Mouse (Mus musculus): Measurements from ENCODE around the gene Vsx1.

Gene Vsx1

GRCm38 (mm10) chr2:150669454-150670045, 19.6 kb downstream of the Vsx1 start:
- in situ Hi-C loops (cut with MboI; ENCODE audit: low pct_unique_long_range_greater_than_20kb in 1 of 2, low sequenced_read_pairs in 2 of 2, unreplicated experiment in 1 of 2) = loop anchor here (5.0 kb wide), 1 partner anchor 57 kb away; no protein-coding TSS in a partner anchor

DNA sequence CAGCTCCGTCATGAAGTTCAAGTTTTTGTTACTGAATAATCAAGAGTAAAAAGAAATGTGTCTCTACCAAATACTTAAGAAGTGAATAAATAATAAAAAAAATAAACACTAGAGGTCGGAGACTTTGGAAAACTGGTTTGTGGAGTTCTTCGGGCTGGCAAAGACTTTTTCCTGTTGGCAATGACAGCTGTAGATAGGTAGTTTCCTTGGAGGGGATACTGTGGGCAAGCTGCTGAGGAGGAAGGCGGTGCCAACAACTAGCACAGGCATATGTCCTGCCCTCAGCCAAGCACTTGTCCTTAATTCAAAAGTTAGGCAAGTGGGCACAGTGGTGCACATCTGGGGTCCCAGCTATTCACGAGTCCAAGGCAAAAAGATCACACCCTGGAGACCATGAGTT, 20.2 kb downstream of the Vsx1 start:
- in situ Hi-C loops (cut with MboI; ENCODE audit: low pct_unique_long_range_greater_than_20kb in 1 of 2, low sequenced_read_pairs in 2 of 2, unreplicated experiment in 1 of 2) = no loop called here

GRCm38 (mm10) chr2:150667820-150668766, 21.1 kb downstream of the Vsx1 start, which contains the start of gene Acss1:
Acss1 (minus strand) TSS chr2:150668500.
- in situ Hi-C loops (cut with MboI; ENCODE audit: low pct_unique_long_range_greater_than_20kb in 1 of 2, low sequenced_read_pairs in 2 of 2, unreplicated experiment in 1 of 2) = no loop called here

GRCm38 (mm10) chr2:150667065-150667819, 21.9 kb downstream of the Vsx1 start:
- in situ Hi-C loops (cut with MboI; ENCODE audit: low pct_unique_long_range_greater_than_20kb in 1 of 2, low sequenced_read_pairs in 2 of 2, unreplicated experiment in 1 of 2) = no loop called here

- in situ Hi-C loops (cut with MboI; ENCODE audit: low pct_unique_long_range_greater_than_20kb in 1 of 2, low sequenced_read_pairs in 2 of 2, unreplicated experiment in 1 of 2) = no loop called here
Observed at GRCm38 (mm10) chr2:150666723-150667064, 22.5 kb downstream of the Vsx1 start.

GRCm38 (mm10) chr2:150665534-150666451, 23.4 kb downstream of the Vsx1 start:
- in situ Hi-C loops (cut with MboI; ENCODE audit: low pct_unique_long_range_greater_than_20kb in 1 of 2, low sequenced_read_pairs in 2 of 2, unreplicated experiment in 1 of 2) = no loop called here

GRCm38 (mm10) chr2:150665006-150665405, 24.2 kb downstream of the Vsx1 start:
- in situ Hi-C loops (cut with MboI; ENCODE audit: low pct_unique_long_range_greater_than_20kb in 1 of 2, low sequenced_read_pairs in 2 of 2, unreplicated experiment in 1 of 2) = no loop called here

- in situ Hi-C loops (cut with MboI; ENCODE audit: low pct_unique_long_range_greater_than_20kb in 1 of 2, low sequenced_read_pairs in 2 of 2, unreplicated experiment in 1 of 2) = no loop called here
Observed at GRCm38 (mm10) chr2:150664152-150664920, 24.8 kb downstream of the Vsx1 start.

GRCm38 (mm10) chr2:150663255-150663654, 25.9 kb downstream of the Vsx1 start:
- in situ Hi-C loops (cut with MboI; ENCODE audit: low pct_unique_long_range_greater_than_20kb in 1 of 2, low sequenced_read_pairs in 2 of 2, unreplicated experiment in 1 of 2) = no loop called here

DNA sequence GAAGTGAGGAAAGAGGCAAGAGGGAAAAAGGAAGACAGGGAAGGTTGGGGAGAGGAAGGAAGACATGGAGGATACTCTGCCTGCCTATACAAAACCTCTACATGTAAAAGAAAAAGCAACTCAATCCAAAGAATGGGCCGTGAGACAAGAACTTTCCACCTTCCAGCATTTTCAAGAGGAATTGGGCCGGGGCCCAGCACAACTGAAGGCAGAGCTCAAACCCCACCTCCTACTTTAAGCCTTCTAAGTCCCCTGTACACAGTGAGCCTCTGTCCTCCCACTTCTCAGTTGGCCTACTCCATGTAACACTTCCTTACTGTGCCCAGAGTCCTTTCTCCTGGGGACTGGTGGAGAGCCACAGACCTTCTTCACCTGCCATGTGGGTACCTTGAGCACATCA, 27.2 kb downstream of the Vsx1 start:
- in situ Hi-C loops (cut with MboI; ENCODE audit: low pct_unique_long_range_greater_than_20kb in 1 of 2, low sequenced_read_pairs in 2 of 2, unreplicated experiment in 1 of 2) = no loop called here

GRCm38 (mm10) chr2:150660668-150661451, 28.3 kb downstream of the Vsx1 start:
- in situ Hi-C loops (cut with MboI; ENCODE audit: low pct_unique_long_range_greater_than_20kb in 1 of 2, low sequenced_read_pairs in 2 of 2, unreplicated experiment in 1 of 2) = no loop called here

- in situ Hi-C loops (cut with MboI; ENCODE audit: low pct_unique_long_range_greater_than_20kb in 1 of 2, low sequenced_read_pairs in 2 of 2, unreplicated experiment in 1 of 2) = no loop called here
Observed at GRCm38 (mm10) chr2:150660049-150660448, 29.1 kb downstream of the Vsx1 start.

DNA sequence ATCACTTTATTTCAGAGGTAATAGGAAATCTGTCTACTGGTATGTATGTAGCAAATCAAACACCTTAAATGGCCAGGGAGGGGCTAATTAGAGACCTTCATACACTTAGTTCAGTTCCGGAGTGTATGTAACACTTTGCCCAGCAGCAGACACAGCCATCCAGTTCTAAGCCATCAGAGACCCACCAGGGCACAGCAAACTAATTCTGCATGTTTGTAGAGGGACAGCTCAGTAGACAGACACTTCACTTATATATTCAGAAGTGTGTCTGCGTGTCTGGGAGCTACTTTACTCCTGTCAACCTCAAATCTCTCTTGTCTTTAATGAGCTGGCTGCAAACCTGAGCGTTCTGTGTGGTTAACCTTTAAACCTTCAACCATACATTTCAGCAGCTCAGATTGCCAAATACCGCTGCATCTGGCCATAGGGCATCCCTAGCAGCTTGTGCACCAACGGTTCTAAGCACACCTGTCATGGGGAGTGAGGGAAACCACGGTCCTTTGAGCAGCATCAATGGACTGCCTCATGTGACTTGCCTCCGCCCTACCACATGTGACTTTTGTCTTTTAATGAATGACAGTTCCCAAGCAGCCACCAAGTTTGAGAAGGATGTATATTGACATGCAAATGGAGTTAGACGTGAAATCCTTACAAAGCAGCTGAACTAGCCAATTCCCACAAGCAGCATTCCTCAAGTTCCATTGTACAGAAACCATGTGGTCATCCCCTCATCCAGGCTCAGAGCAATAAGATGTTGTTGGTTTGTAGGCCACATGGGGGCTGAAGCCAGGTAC, 32.0 kb downstream of the Vsx1 start:
- in situ Hi-C loops (cut with MboI; ENCODE audit: low pct_unique_long_range_greater_than_20kb in 1 of 2, low sequenced_read_pairs in 2 of 2, unreplicated experiment in 1 of 2) = no loop called here

DNA sequence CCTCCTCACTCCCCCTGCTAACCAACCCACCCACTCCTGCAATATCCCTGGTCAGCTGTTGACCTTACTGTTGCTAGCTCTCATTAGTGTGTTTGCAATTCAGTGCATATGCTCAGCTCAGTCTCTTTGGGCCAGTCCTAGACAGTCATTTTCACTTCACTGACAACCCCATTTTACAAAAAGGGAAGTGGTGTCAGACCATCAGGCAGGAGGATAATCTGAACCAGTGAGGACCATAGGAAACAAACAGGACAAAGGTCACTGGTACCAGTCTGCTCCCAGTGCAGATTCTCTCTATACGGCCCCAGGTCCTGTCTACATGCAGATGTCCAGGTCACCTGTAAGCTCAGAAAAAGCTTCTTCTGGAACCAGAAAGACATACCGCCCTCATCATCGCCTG, 33.0 kb downstream of the Vsx1 start:
- in situ Hi-C loops (cut with MboI; ENCODE audit: low pct_unique_long_range_greater_than_20kb in 1 of 2, low sequenced_read_pairs in 2 of 2, unreplicated experiment in 1 of 2) = no loop called here

DNA sequence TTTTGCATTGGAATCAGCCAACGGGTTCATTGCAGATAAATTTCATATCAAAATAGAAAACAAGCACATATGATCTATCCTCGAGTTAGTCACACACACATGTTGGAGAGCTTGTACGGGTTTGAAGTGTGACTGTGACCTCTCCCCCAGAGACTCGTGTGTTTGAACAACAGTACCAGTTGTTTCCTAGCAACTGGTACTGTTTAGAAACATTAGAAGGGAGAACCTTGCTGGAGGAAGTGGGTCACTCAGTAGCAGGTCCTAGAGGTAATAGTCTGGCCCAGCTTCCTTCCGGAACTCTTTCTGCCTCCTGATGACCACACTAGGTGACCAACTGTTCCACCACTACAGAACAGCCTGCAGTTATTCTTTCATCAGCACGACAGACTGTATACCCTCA, 33.9 kb downstream of the Vsx1 start:
- in situ Hi-C loops (cut with MboI; ENCODE audit: low pct_unique_long_range_greater_than_20kb in 1 of 2, low sequenced_read_pairs in 2 of 2, unreplicated experiment in 1 of 2) = no loop called here

- in situ Hi-C loops (cut with MboI; ENCODE audit: low pct_unique_long_range_greater_than_20kb in 1 of 2, low sequenced_read_pairs in 2 of 2, unreplicated experiment in 1 of 2) = no loop called here
Observed at GRCm38 (mm10) chr2:150654814-150655213, 34.3 kb downstream of the Vsx1 start.
